Mouse (Mus musculus) erythroid progenitor cell, adult 5-6 weeks (primary cell): ENCODE results near the gene Zfp934. TPM values are rescaled to one million over a fixed set of nuclear protein-coding genes. Genes with fewer than 3 reads are reported as not detected.
"Not testable (repeated sequence)": the region's sequence is repeated elsewhere in the genome, so short reads cannot be mapped to it uniquely, and the experiment has no call there.

Experiments
- ATAC-seq: replicated peaks from 2 replicates; pipeline ENCODE4 v1.8.0; 2016; ENCODE audit warnings: moderate number of reproducible peaks, mild to moderate bottlenecking, moderate TSS enrichment, inconsistent platforms; ENCODE audit not compliant: poor library complexity, low FRiP score, severe bottlenecking
- total RNA-seq, 2 experiments: library from RNA; stranded (forward) in 1 of 2; stranded (reverse) in 1 of 2; fragments of 150-400 nt in 1 of 2; fragments of 186-747, 209-891 nt in 1 of 2; gene quantifications; 2 replicates each; pipeline versions ENCODE4 v1.2.3 to v1.2.4; 2015 to 2017; ENCODE audit warnings: low replicate concordance in 2 of 2

Zfp934 gene
- total RNA-seq (2015; ENCODE audit: low replicate concordance) = 5.0 and 12.2 TPM in 2 replicates
- total RNA-seq (2017; ENCODE audit: low replicate concordance) = 6.8 and 7.0 TPM in 2 replicates

DNA sequence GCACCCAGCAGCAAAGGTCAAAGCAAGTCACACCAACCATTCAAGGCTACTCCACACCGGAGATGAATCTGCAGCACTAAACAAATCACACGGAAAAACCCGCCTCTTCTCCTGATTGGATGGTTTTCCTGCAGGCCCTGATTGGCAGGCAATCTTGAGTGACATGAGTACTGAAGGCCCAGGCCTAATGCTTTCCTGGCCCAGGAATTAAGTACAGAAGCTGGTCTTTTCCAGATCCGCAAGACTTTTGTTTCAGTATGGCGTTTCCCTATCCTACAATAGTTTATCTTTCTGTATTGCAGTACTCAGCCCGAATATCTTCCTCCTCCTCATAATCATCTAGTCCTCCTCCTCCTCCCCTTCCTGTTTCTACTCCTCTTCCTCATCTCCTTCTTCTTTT is at the start of gene Zfp934:
Zfp934 (minus strand) TSS at position 101 of the 400 bp plus-strand sequence.
- not testable (repeated sequence) for ATAC-seq

DNA sequence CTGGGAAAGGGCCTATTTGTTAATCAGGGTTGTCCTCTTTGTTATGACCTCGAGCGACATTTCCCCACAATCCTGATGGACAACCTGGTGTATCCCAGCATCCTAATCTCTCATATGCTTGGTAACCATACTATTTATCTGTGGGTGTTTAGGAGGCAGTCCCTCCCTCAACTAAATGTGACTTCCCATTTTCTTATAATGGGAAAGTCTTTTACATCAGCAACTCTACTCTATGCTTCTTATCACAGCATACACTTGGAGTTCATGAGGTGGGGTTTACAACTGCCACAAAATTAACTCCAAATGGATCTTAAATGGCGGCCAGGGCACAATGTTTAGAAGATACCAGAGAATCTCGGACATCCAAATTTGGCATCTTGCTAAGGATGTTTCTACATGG is 46.5 kb upstream of the Zfp934 start:
- ATAC-seq = not testable (repeated sequence)

DNA sequence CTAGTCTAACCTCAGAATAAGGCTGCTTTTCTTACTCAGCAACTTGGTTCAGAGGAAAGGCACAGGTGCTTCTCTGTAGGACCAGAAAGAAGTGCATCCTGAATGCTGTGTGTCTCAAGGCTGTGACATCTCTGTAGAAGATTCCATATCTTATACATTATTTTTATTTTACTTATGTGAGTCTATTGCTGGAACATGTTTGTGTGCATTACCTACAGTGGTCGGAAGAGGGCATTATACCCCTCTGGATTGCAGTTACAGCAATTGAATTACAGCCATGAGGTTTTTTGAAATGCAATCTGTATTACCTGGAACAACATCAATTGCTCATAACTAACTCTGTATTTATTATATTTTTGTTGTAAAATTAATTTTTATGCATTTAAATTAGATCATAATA is 9.3 kb downstream of the Zfp934 start:
- ATAC-seq = not testable (repeated sequence)

DNA sequence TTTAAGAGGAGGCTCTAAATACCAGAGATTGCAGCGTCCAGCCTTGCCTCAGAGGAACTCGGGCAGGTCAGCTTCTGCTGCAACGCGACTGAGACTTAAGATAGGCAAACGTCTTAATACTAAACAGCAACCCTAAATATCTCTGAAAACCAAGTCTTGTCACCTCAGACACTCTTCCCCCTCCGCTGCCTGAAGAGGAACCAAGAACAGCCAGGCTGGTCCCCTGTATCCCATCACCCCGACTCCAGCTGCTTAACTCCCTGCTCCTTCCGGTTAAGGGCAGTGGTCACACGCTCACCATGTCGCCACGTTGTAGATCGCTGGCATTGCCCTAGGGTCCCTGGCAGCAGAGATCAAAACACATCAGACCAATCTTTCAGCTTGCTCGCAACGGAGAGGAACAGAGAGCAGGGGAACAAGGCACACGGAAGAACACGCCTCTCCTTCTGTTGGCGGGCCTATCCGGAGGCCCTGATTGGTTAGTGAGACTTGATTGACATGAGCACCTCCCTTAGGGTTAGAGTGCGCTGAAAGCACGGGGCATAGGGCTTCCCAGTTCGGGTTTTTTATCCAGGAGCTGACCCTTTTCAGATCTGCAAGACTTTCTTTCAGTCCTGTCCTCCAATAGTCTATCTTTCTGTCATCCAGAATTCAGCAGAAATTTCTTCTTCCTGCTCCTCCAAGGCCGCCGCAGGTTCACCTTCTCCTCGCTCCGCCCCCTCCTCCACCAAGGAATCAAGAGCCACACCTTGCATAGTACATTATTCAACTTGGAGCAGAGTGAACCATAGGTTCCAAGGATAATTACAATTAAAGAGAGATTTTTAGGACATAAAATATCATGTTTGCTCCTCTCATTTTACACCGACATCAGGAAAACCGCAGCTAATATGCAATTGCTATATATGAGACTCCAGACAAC is 12.5 kb downstream of the Zfp934 start, which contains the start of gene Zfp935:
Zfp935 (minus strand) TSS at position 323 of the 922 bp plus-strand sequence.
- peak; percentile 75 for ATAC-seq

DNA sequence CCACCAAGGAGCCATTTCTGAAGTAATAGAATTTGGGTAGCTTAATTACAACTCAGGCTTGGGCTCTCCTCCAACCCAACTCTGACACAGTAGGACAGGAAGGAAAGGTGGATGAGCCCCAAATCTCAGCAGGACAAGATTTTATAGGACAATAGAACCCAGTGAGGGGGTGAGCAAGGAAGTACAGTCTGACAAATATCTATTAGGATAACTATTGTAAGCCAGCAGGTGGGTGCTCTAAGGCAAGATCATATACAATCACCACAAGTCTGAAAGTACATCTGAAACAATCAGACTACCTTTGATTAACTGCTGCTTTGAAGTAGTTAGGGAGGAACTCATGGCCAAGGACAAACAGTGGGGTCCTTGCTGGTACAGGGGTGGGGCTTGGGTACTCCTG is 40.9 kb downstream of the Zfp934 start:
- ATAC-seq = not testable (repeated sequence)

DNA sequence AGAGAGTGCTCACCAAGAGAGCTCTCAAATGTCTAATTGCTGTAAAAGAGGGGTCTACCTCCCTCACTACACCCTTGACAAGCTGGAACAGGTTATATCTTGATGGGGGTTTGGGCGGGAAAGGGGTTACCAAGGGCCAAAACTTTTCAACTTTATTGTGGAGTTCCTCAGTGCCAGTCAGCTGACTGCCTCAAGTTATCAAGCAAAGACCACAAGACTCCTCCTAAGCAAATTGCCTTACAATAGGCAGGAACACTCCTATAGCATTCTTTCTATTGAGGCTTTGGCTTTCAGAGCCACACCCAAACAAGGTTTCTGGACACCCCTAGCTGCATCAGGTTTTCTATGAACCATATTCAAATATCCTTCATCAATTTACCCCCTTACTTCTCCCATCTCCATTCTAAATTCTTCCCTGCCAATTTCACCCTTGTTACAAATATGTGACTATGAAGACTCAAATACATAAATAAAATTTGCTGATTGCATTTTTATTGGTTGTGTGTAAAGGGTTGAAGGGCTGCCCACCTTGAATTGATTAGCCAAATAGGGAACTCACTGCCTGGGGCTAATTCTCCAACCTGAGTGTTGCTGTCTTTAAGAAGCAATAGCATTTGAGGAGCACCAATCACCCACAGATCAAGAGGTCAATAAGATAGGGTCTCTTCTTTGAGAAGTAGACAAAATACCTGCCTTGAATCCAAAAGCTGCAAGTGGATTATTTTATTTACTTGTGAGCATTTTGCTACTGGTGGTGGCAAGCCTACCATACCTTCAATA is 60.2 kb downstream of the Zfp934 start:
- ATAC-seq = not testable (repeated sequence)

DNA sequence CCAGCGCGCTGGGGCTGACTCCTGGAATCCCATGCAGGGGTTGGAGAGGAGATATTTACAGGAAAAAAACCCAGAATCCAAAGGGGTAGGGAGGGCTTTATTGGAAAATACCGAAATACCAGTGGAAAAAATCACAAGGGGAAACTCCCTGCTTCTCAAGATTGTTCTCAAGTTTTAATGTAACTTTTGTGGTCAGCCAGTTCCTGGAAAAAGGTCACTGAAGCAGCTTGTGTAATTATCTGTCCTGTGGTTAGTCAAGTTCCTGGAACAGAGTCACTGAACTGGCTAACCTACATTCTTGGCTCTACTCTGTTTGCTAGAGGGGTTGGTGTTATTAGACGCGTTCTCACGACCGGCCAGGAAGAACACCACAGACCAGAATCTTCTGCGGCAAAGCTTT is 98.3 kb downstream of the Zfp934 start:
- not testable (repeated sequence) for ATAC-seq

DNA sequence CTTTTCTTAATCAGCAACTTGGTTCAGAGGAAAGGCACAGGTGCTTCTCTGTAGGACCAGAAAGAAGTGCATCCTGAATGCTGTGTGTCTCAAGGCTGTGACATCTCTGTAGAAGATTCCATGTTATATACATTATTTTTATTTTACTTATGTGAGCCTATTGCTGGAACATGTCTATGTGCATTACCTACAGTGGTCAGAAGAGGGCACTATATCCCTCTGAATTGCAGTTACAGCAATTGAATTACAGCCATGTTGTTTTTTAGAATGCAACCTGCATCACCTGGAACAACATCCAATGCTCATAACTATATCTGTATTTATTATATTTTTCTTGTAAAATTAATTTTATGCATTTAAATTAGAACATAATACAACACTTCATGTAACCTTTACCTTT is 101.1 kb downstream of the Zfp934 start:
- not testable (repeated sequence) for ATAC-seq

DNA sequence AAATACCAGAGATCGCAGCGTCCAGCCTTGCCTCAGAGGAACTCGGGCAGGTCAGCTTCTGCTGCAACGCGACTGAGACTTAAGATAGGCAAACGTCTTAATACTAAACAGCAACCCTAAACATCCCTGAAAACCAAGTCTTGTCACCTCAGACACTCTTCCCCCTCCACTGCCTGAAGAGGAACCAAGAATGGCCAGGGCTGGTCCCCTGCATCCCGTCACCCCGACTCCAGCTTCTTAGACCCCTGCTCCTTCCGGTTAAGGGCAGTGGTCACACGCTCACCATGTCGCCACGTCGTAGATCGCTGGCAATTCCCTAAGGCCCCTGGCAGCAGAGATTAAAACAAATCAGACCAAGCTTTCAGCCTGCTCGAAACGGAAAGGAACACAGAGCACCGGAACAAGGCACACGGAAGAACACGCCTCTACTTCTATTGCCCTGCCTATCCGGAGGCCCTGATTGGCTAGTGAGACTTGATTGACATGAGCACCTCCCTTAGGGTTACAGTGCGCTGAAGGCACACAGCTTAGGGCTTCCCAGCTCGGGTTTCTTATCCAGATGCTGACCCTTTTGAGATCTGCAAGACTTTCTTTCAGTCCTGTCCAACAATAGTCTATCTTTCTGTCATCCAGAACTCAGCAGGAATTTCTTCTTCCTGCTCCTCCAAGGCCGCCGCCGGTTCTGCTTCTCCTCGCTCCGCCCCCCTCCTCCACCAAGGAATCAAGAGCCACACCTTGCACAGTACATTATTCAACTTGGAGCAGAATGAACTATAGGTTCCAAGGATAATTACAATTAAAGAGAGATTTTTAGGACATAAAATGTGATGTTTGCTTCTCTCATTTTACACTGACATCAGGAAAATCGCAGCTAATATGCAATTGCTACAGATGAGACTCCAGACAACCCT is 104.3 kb downstream of the Zfp934 start, which contains the start of gene Gm49359:
Gm49359 (minus strand) TSS at position 409 of the 911 bp plus-strand sequence.
- peak; percentile 96 for ATAC-seq

Other genes with a start within 250 kb of the Zfp934 start
- gene Gm3604, start 188.0 kb downstream of the Zfp934 start, total RNA-seq (2015; ENCODE audit: low replicate concordance) = 4.2 and 12.6 TPM in 2 replicates
- 5.5 and 7.3 TPM in 2 replicates for gene Gm3604, start 188.0 kb downstream of the Zfp934 start, total RNA-seq (2017; ENCODE audit: low replicate concordance)
- gene Gm49359, start 104.4 kb downstream of the Zfp934 start, total RNA-seq (2015; ENCODE audit: low replicate concordance) = 1.8 TPM in 1 of 2 replicates, not detected in the other
- 0.51 and 1.6 TPM in 2 replicates for gene Gm49359, start 104.4 kb downstream of the Zfp934 start, total RNA-seq (2017; ENCODE audit: low replicate concordance)
- 4.3 TPM in 1 of 2 replicates, not detected in the other for gene Zfp935, start 12.7 kb downstream of the Zfp934 start, total RNA-seq (2015; ENCODE audit: low replicate concordance)
- gene Zfp935, start 12.7 kb downstream of the Zfp934 start, total RNA-seq (2017; ENCODE audit: low replicate concordance) = 3.5 TPM in 1 of 2 replicates, not detected in the other
- gene 6720489N17Rik, start 53.0 kb upstream of the Zfp934 start, total RNA-seq (2015; ENCODE audit: low replicate concordance) = 1.8 and 4.2 TPM in 2 replicates
- gene 6720489N17Rik, start 53.0 kb upstream of the Zfp934 start, total RNA-seq (2017; ENCODE audit: low replicate concordance) = 4.9 and 33.1 TPM in 2 replicates
- gene Platr25, start 189.5 kb upstream of the Zfp934 start, total RNA-seq (2015; ENCODE audit: low replicate concordance) = 8.0 and 10.1 TPM in 2 replicates
- gene Platr25, start 189.5 kb upstream of the Zfp934 start, total RNA-seq (2017; ENCODE audit: low replicate concordance) = 7.8 and 10.3 TPM in 2 replicates
- gene Gm5141, start 214.6 kb upstream of the Zfp934 start, total RNA-seq (2015; ENCODE audit: low replicate concordance) = 0.72 and 1.3 TPM in 2 replicates
- 0.77 TPM in 1 of 2 replicates, not detected in the other for gene Gm5141, start 214.6 kb upstream of the Zfp934 start, total RNA-seq (2017; ENCODE audit: low replicate concordance)